Mouse (Mus musculus): ENCODE measurements around the gene Rere. TPM values are rescaled to one million over a fixed set of nuclear protein-coding genes. Genes with fewer than 3 reads are reported as not detected.

The Rere gene
- polyA plus RNA-seq, 2 experiments = 4.8 to 5.1 TPM

- no peaks in the 10 kb centered on the region for H3K4me1 ChIP-seq (replicated peaks; ENCODE audit: control insufficient read depth in 2 of 2, insufficient read depth in 2 of 2, low read length in 1 of 2)
- no peak overlapping the region for H3K27ac ChIP-seq
- no peak overlapping the region for H3K4me2 ChIP-seq (ENCODE audit: low read depth)
- DNase-seq (ENCODE audit: low read depth in 3 of 3, low spot score in 3 of 3) = no peak
- ATAC-seq (ENCODE audit: insufficient read depth) = no peak
- H3K36me3 ChIP-seq (replicated peaks; ENCODE audit: control insufficient read depth, insufficient read depth, low read depth) = no peaks in the 10 kb centered on the region; the same call in none of the 2 replicates
- no peaks in the 10 kb centered on the region for H3K27me3 ChIP-seq (ENCODE audit: control insufficient read depth, insufficient read depth, low read length)
- WGBS (ENCODE audit: insufficient replicate concordance) = 54% methylated on average over 4 of the region's 4 CpGs
- no peaks in the 10 kb centered on the region for H3K9me3 ChIP-seq (ENCODE audit: control insufficient read depth, low read length)
- H3K4me3 ChIP-seq (ENCODE audit: insufficient read depth in 1 of 2, low read depth in 2 of 2, low read length in 2 of 2) = no peak overlapping the region
- H3K9ac ChIP-seq (replicated peaks) = no peak overlapping the region
- TF ChIP-seq CTCF (IDR thresholded peaks at IDR 0.05; ENCODE audit: low read depth) = no peak
- TF ChIP-seq EP300 (IDR thresholded peaks at IDR 0.05; ENCODE audit: low read depth) = no peak
These were observed 27.0 kb upstream of the Rere start for GRCm38 (mm10) chr4:150254416-150254815.

GRCm38 (mm10) chr4:150255181-150255580, 26.3 kb upstream of the Rere start:
- TF ChIP-seq CTCF (IDR thresholded peaks at IDR 0.05; ENCODE audit: low read depth) = no peak
- no peak for TF ChIP-seq EP300 (IDR thresholded peaks at IDR 0.05; ENCODE audit: low read depth)
- 71% methylated on average over 7 of the region's 7 CpGs for WGBS (ENCODE audit: insufficient replicate concordance)

DNA sequence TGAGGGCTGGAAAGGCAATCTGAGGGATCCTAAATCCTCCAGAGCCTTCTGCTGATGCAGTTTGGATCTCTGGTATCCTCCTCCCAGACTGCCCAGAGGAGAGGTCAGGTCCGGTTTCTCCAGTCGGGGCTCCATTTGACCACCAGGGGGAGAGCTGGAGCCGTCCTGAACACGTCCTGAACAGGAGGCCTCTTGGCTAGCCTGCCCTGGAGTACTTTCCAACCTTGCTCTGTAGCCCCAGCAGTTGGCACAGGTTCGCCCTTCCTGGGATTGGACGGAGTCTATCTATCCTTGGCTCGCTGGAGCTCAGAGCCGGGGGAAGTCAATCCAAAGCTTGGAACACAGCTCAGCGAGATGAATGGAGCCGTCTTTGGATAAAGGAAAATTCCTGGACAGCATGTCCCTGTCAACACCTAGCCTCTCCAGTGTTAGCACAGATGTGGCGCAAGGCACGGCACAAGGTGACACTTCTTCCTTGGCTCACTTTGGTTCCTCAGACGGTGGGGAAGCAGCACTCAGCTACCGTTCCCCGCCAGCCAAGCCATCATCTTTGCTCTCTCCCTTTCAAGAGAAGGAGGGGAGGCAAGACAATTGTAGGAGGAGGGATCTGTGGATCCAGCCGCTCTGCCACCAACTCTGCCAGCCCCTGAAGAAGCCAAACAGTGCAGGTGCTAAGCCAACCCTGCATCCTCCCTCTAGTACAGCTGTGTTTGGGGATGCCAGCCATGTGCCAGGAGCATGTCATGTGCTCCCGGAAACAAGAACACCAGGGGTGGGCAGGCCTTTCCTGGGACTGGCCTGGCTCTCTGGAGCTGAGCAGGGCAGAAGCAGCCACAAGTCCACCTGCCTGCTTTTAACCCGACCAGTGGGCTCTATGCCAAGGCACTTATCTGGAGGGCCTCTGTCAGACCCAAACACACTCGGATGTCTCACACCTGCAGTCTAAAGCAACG, 23.9 kb upstream of the Rere start:
- ATAC-seq (ENCODE audit: insufficient read depth) = peak; percentile 55; the same call in 1 of the 2 replicates
- no peaks in the 10 kb centered on the region for H3K27me3 ChIP-seq (ENCODE audit: control insufficient read depth, insufficient read depth, low read length)
- no peak overlapping the region for H3K4me2 ChIP-seq (ENCODE audit: low read depth)
- no peaks in the 10 kb centered on the region for H3K4me1 ChIP-seq (replicated peaks; ENCODE audit: control insufficient read depth in 2 of 2, insufficient read depth in 2 of 2, low read length in 1 of 2)
- no peaks in the 10 kb centered on the region for H3K36me3 ChIP-seq (replicated peaks; ENCODE audit: control insufficient read depth, insufficient read depth, low read depth)
- no peak overlapping the region for H3K27ac ChIP-seq
- TF ChIP-seq CTCF (IDR thresholded peaks at IDR 0.05; ENCODE audit: low read depth) = peak; percentile 95
- TF ChIP-seq EP300 (IDR thresholded peaks at IDR 0.05; ENCODE audit: low read depth) = no peak
- peak in 2 of 3 experiments; percentile 47 to 50 for DNase-seq (ENCODE audit: low read depth in 3 of 3, low spot score in 3 of 3)
- H3K9me3 ChIP-seq (ENCODE audit: control insufficient read depth, low read length) = no peaks in the 10 kb centered on the region
- no peak overlapping the region for H3K9ac ChIP-seq (replicated peaks)
- 47% methylated on average over 20 of the region's 20 CpGs for WGBS (ENCODE audit: insufficient replicate concordance)
- no peak overlapping the region for H3K4me3 ChIP-seq (ENCODE audit: insufficient read depth in 1 of 2, low read depth in 2 of 2, low read length in 2 of 2)

More at GRCm38 (mm10) chr4:150255181-150255580, 26.3 kb upstream of the Rere start:
- Histone ChIP-seq H3K4me3 (ENCODE audit: insufficient read depth in 1 of 2, low read depth in 2 of 2, low read length in 2 of 2) (no peak overlapping the region), H3K4me1 (replicated peaks; ENCODE audit: control insufficient read depth in 2 of 2, insufficient read depth in 2 of 2, low read length in 1 of 2) (no peaks in the 10 kb centered on the region), H3K4me2 (ENCODE audit: low read depth) (no peak overlapping the region), H3K9me3 (ENCODE audit: control insufficient read depth, low read length) (no peaks in the 10 kb centered on the region), H3K27me3 (ENCODE audit: control insufficient read depth, insufficient read depth, low read length) (no peaks in the 10 kb centered on the region), H3K9ac (replicated peaks) (no peak overlapping the region), H3K27ac (no peak overlapping the region), H3K36me3 (replicated peaks; ENCODE audit: control insufficient read depth, insufficient read depth, low read depth) (no peaks in the 10 kb centered on the region; the same call in 1 of the 2 replicates)
- no peak for ATAC-seq (ENCODE audit: insufficient read depth)
- DNase-seq (ENCODE audit: low read depth in 3 of 3, low spot score in 3 of 3) = no peak

GRCm38 (mm10) chr4:150258388-150258787, 23.1 kb upstream of the Rere start:
- 70% methylated on average over 14 of the region's 14 CpGs for whole genome bisulfite sequencing (ENCODE audit: insufficient replicate concordance)

GRCm38 (mm10) chr4:150259577-150259976, 21.9 kb upstream of the Rere start:
- no peak for DNase-seq (ENCODE audit: low read depth in 3 of 3, low spot score in 3 of 3)
- Histone ChIP-seq H3K4me3 (ENCODE audit: insufficient read depth in 1 of 2, low read depth in 2 of 2, low read length in 2 of 2) (no peak overlapping the region), H3K9me3 (ENCODE audit: control insufficient read depth, low read length) (no peaks in the 10 kb centered on the region), H3K9ac (replicated peaks) (no peak overlapping the region), H3K4me1 (replicated peaks; ENCODE audit: control insufficient read depth in 2 of 2, insufficient read depth in 2 of 2, low read length in 1 of 2) (no peaks in the 10 kb centered on the region), H3K27me3 (ENCODE audit: control insufficient read depth, insufficient read depth, low read length) (no peaks in the 10 kb centered on the region; the same call in 1 of the 2 replicates), H3K27ac (no peak overlapping the region), H3K4me2 (ENCODE audit: low read depth) (no peak overlapping the region), H3K36me3 (replicated peaks; ENCODE audit: control insufficient read depth, insufficient read depth, low read depth) (no peaks in the 10 kb centered on the region)
- ATAC-seq (ENCODE audit: insufficient read depth) = no peak
- WGBS (ENCODE audit: insufficient replicate concordance) = 80% methylated on average over 7 of the region's 7 CpGs
- TF ChIP-seq EP300 (IDR thresholded peaks at IDR 0.05; ENCODE audit: low read depth) = no peak
- no peak for TF ChIP-seq CTCF (IDR thresholded peaks at IDR 0.05; ENCODE audit: low read depth)

More at GRCm38 (mm10) chr4:150258388-150258787, 23.1 kb upstream of the Rere start:
- ATAC-seq (ENCODE audit: insufficient read depth) (no peak), DNase-seq (ENCODE audit: low read depth in 3 of 3, low spot score in 3 of 3) (no peak)
- TF ChIP-seq CTCF (IDR thresholded peaks at IDR 0.05; ENCODE audit: low read depth) (no peak), EP300 (IDR thresholded peaks at IDR 0.05; ENCODE audit: low read depth) (no peak)
- Histone ChIP-seq H3K4me1 (replicated peaks; ENCODE audit: control insufficient read depth in 2 of 2, insufficient read depth in 2 of 2, low read length in 1 of 2) (no peaks in the 10 kb centered on the region), H3K27me3 (ENCODE audit: control insufficient read depth, insufficient read depth, low read length) (no peaks in the 10 kb centered on the region), H3K36me3 (replicated peaks; ENCODE audit: control insufficient read depth, insufficient read depth, low read depth) (no peaks in the 10 kb centered on the region), H3K27ac (no peak overlapping the region), H3K9ac (replicated peaks) (no peak overlapping the region), H3K9me3 (ENCODE audit: control insufficient read depth, low read length) (no peaks in the 10 kb centered on the region), H3K4me3 (ENCODE audit: insufficient read depth in 1 of 2, low read depth in 2 of 2, low read length in 2 of 2) (no peak overlapping the region), H3K4me2 (ENCODE audit: low read depth) (no peak overlapping the region)

Data from liver, embryonic 14.5 days (tissue).